Comparison of ENCODE assay signal across 15 mouse cellular contexts in genomic region chr3:95707497-95707896, GRCm38 (mm10). TPM values are rescaled to one million over a fixed set of nuclear protein-coding genes. Genes with fewer than 3 reads are reported as not detected.
DNase-seq lines count a peak whose midpoint lies in the region; ATAC-seq lines count a peak whose summit lies in the region.
"Had no signal": no experiment of that assay in that cellular context is flagged by ENCODE, and none has a peak within 500 bp of the region (broad histone marks: within the 10 kb centered on the region; RNA-seq: fewer than 3 reads in every experiment).

No protein-coding gene starts in this region.

- DNase-seq in 416B (ENCODE audit: low read depth), result peak; percentile 96
- peak; percentile 34 to 60 for DNase-seq in CD8-positive naive resting alpha-beta T cell, adult 2 months (ENCODE audit: low read depth in 2 of 2, low spot score in 2 of 2)
- DNase-seq in left cerebral cortex, adult 9 months (ENCODE audit: low spot score in 2 of 2), result no peak
- no peak for DNase-seq in adrenal gland, postnatal 36 days
- no peak for DNase-seq in adrenal gland, adult 2 months
- DNase-seq: cerebellum, adult 9-10 months; heart, adult 18-20 months; heart, postnatal 10 days; kidney, postnatal 10 days; layer of hippocampus, adult 9-11 months; spleen, adult 18-20 months had no signal

- ATAC-seq in hematopoietic stem cell, adult 5-6 weeks (replicated peaks in 1 of 2; ENCODE audit: insufficient read depth in 1 of 2, low FRiP score in 2 of 2, low TSS enrichment in 1 of 2, low read depth in 1 of 2, poor library complexity in 2 of 2, severe bottlenecking in 2 of 2), result peak; percentile 50 to 63; a peak in 3 of 4 replicates
- ATAC-seq in neutrophil, adult 5-6 weeks (ENCODE audit: extremely low read depth, insufficient number of reproducible peaks, low FRiP score, poor library complexity, severe bottlenecking), result peak; percentile 30; the same call in 1 of the 2 replicates
- ATAC-seq: hindbrain, embryonic 16.5 days had no signal

RNA-seq across cellular contexts. Expression of gene Adamtsl4, which starts 19.8 kb away (rescaled TPM):
- total RNA-seq in hematopoietic stem cell, adult 5-6 weeks (2017), result 0.13 TPM in 1 of 2 replicates, not detected in the other
- 0.47 and 0.74 TPM in 2 replicates for total RNA-seq in neutrophil, adult 5-6 weeks (2017)
- 10 to 100 TPM in 1 of 2 experiments, 1 to 10 TPM in 1; 6.5 to 11.1 TPM for total RNA-seq in adrenal gland, postnatal 36 days (2021)
- total RNA-seq in adrenal gland, adult 2 months (2021), result 1 to 10 TPM; 6.0 to 8.8 TPM
- 11.0 and 17.4 TPM in 2 replicates for polyA plus RNA-seq in adrenal gland, adult 2 months (2012; rRNA removed)
- polyA plus RNA-seq: G1E had no signal

RNA-seq across cellular contexts. Expression of gene Ecm1, which starts 31.9 kb away (rescaled TPM):
- 0.75 and 4.1 TPM in 2 replicates for total RNA-seq in hematopoietic stem cell, adult 5-6 weeks (2017)
- 3.8 and 4.5 TPM in 2 replicates for total RNA-seq in neutrophil, adult 5-6 weeks (2017)
- total RNA-seq in adrenal gland, postnatal 36 days (2021), result 100 to 1,000 TPM; 428 to 676 TPM
- 100 to 1,000 TPM; 716 to 736 TPM for total RNA-seq in adrenal gland, adult 2 months (2021)
- polyA plus RNA-seq in adrenal gland, adult 2 months (2012; rRNA removed), result 917 and 1,104 TPM in 2 replicates

RNA-seq across cellular contexts. Expression of gene Mcl1, which starts 48.9 kb away (rescaled TPM):
- 285 and 320 TPM in 2 replicates for total RNA-seq in hematopoietic stem cell, adult 5-6 weeks (2017)
- total RNA-seq in neutrophil, adult 5-6 weeks (2017), result 1,463 and 1,559 TPM in 2 replicates
- total RNA-seq in adrenal gland, postnatal 36 days (2021), result 100 to 1,000 TPM; 199 to 227 TPM
- 100 to 1,000 TPM; 152 to 159 TPM for total RNA-seq in adrenal gland, adult 2 months (2021)
- polyA plus RNA-seq in adrenal gland, adult 2 months (2012; rRNA removed), result 272 and 291 TPM in 2 replicates

RNA-seq across cellular contexts. Expression of gene Tars2, which starts 52.5 kb away (rescaled TPM):
- 44.8 and 45.2 TPM in 2 replicates for total RNA-seq in hematopoietic stem cell, adult 5-6 weeks (2017)
- total RNA-seq in neutrophil, adult 5-6 weeks (2017), result 35.3 and 46.3 TPM in 2 replicates
- 10 to 100 TPM; 49.3 to 54.1 TPM for total RNA-seq in adrenal gland, postnatal 36 days (2021)
- 10 to 100 TPM; 49.6 to 50.3 TPM for total RNA-seq in adrenal gland, adult 2 months (2021)
- polyA plus RNA-seq in adrenal gland, adult 2 months (2012; rRNA removed), result 39.6 and 50.2 TPM in 2 replicates

Comparison
In these comparisons a context has a peak if more than half of its experiments do, and no peak if none do; other contexts are left out.
1. DNase-seq: peak in 416B (single experiment) and CD8-positive naive resting alpha-beta T cell, adult 2 months (2 of 2); none in left cerebral cortex, adult 9 months (0 of 2), adrenal gland, postnatal 36 days (0 of 2) and adrenal gland, adult 2 months (single experiment).
2. RNA of gene Ecm1, which starts 31.9 kb away (total RNA-seq): 716 to 736 TPM in adrenal gland, adult 2 months and 428 to 676 TPM in adrenal gland, postnatal 36 days; 0.75 to 4.1 TPM in hematopoietic stem cell, adult 5-6 weeks and 3.8 to 4.5 TPM in neutrophil, adult 5-6 weeks; every median in the first group is over 10 times any median in the second.